Mouse (Mus musculus): ENCODE data around the gene Olfr1191-ps1.
"Not testable (repeated sequence)": the region's sequence is repeated elsewhere in the genome, so short reads cannot be mapped to it uniquely, and the experiment has no call there.

Gene Olfr1191-ps1

GRCm38 (mm10) chr2:88640242-88640641, at the start of gene Olfr1191-ps1:
Olfr1191-ps1 (plus strand) TSS chr2:88640542.
- DNase-seq (ENCODE audit: low read depth): not testable (repeated sequence)

- DNase-seq (ENCODE audit: low read depth): no peak
These were observed 7.9 kb downstream of the Olfr1191-ps1 start, which contains the start of gene Olfr1192-ps1 for GRCm38 (mm10) chr2:88648209-88648608. Olfr1192-ps1 (plus strand) TSS chr2:88648509.

GRCm38 (mm10) chr2:88675328-88675727, 35.0 kb downstream of the Olfr1191-ps1 start, which contains the start of gene Olfr1193:
Olfr1193 (plus strand) TSS chr2:88675628.
- DNase-seq (ENCODE audit: low read depth): not testable (repeated sequence)

- DNase-seq (ENCODE audit: low read depth): no peak
These were observed 48.7 kb downstream of the Olfr1191-ps1 start, which contains the start of gene Olfr1195 for GRCm38 (mm10) chr2:88689087-88689486. Olfr1195 (minus strand) TSS chr2:88689187.
